Mouse (Mus musculus): ENCODE measurements at regions not wholly inside any gene's neighbourhood (a gene's known extent, or its start where the extent isn't known, plus 50 kb on each side); places are given as distances from the start of the nearest gene placed in this dataset.

DNA sequence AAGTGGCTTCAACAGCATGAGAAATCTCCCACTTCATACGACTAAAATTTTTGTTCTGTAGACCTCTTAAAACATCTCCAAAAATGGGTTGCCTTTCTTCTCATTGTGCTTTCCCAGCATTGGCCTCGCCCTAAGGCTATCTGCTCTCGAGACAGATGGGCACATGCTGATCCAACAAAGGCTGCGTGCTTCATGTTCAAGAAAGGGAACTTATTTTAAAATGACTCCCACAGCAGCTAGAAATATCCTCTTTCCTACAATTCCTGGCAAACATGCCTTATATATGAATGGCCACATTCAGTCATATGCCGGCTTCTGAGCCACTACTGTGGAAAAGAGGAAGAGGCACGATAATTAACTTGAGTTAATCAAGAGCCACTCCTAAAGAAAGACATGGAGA lies 356.7 kb upstream of the Pkn2 start:
- TF ChIP-seq CTCF (IDR thresholded peaks at IDR 0.05; ENCODE audit: control insufficient read depth, insufficient read depth, low read length) (no peak), POLR2A (IDR thresholded peaks at IDR 0.05; ENCODE audit: borderline replicate concordance, control insufficient read depth, low read depth, low read length) (no peak)
